Mouse (Mus musculus) kidney, adult 11 months (tissue): ENCODE measurements at regions not wholly inside any gene's neighbourhood (a gene's known extent, or its start where the extent isn't known, plus 50 kb on each side); places are given as distances from the start of the nearest gene placed in this dataset.

ENCODE experiments used
- DNase-seq: peaks from one replicate; pipeline ENCODE4 v3.0.0; 2022

GRCm38 (mm10) chr19:26051478-26052215, 379.4 kb downstream of the Dmrt2 start:
- no peak for DNase-seq

DNA sequence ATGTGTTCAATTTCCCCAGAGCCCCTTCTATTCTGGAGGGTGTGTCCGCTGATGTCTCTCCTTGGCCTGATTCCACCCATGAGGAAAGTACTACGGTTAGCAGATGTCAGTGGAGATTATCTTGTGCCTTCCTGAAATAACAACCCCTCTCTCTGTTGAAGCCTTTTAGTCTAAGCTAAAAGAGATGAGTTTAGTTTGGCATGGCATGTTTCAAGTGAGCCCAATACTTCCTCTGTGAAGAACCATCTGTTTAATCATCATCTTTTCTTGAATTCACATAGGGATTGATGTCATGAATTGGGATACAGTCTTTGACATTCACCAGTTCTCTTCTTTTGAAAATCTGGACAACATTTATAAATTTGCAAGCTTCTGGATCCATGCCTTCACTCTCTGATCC, 387.5 kb downstream of the Dmrt2 start:
- no peak for DNase-seq

DNA sequence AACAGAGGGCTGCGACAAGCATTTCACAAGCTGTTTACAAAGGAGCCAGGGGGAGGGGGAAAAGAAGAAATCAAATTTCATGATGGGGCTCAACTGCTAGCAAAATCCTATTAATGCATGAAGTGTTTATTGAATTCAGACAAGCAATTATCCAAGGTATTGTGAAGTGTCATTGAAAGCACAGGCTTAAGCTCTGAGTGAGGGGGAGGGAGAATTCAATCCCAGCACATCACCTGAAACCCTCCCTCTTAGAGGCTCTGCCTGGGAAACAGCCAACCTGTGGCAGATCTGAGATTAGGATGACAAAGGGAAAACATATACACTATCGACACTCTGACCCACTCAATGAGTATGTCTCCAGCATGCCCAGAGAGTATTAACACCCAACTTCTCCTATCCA, 396.3 kb downstream of the Dmrt2 start:
- DNase-seq: no peak

- no peak for DNase-seq
These were observed 397.7 kb downstream of the Dmrt2 start for GRCm38 (mm10) chr19:26069908-26070307.

- DNase-seq: no peak
These were observed 416.1 kb downstream of the Dmrt2 start for GRCm38 (mm10) chr19:26088318-26088717.

DNA sequence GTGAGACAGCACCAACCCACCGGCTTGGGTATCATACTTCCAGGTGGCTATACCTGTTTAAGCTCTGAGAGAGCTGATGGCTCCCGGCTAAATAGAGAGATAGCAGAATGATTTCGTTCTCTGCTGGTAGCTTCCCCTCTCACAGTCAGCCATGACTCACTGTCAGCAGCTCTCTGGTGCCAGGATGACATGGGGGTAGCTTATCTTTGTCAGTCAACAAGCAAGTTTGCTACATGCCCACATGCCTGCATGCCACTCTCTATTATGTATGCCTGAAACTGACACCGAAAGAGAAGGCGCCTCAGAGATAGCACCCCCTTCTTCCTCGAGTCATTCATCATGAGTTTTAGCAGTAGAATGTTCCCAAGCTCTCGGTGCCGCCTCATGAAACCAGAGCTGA, 419.2 kb downstream of the Dmrt2 start:
- DNase-seq: no peak

DNA sequence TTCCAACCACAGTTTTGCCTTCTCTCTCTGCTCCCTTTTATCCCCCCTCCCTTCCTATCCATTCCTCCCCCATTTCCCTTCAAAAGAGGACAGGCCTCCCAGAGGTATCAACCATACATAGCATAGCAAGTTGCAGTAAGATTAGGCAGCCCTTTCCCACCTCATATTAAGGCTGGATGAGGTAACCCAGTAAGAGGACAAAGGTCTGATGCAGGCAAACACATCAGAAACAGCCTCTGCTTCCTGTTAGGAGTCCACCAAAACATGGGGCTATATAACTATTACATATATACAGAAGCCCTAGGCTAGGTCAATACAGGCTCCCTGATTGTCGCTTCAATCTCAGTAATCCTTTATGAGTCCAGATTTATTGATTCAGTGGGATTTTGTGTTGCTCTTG, 421.6 kb downstream of the Dmrt2 start:
- no peak for DNase-seq

DNA sequence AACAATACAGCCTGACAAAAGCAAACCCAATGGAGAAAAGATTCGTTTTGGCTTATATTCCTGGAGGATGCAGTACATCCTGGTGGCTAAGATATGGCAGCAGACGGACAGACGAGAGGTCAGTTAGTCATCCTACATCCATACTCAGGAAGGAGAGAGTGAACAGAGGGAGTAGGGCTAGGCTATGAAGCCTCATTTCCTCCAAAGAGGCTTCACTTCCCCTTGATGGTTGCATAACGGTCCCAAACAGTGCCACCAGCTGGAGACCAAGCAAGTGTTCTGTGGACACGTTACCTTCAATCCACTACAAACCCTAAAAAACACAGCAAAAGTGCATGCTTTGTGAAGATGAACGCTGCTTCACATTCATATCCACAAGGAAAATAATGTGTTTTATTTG, 442.1 kb downstream of the Dmrt2 start:
- no peak for DNase-seq

- DNase-seq: no peak
These were observed 456.2 kb downstream of the Dmrt2 start for GRCm38 (mm10) chr19:26128423-26128822.

DNA sequence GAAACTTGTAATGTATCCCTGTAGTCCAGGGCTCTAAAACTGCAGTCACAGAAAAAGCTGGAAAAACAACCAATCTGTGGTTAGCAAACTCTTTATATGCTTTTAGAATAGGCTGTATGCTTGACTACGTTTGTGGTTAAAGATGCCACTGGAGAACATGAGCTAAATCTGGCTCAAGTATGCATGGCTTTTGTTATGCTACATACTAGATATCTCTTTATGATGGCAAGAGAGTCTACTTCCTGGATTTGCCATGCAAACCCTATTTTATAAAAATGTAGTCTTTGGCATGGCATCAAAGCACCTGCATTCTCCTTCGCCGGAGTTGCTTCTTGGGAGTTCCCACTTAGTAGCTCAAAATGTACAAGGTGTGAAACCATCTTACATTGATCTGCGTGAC, 462.2 kb downstream of the Dmrt2 start:
- no peak for DNase-seq

- DNase-seq: no peak
These were observed 463.3 kb downstream of the Dmrt2 start for GRCm38 (mm10) chr19:26135398-26136104.

DNA sequence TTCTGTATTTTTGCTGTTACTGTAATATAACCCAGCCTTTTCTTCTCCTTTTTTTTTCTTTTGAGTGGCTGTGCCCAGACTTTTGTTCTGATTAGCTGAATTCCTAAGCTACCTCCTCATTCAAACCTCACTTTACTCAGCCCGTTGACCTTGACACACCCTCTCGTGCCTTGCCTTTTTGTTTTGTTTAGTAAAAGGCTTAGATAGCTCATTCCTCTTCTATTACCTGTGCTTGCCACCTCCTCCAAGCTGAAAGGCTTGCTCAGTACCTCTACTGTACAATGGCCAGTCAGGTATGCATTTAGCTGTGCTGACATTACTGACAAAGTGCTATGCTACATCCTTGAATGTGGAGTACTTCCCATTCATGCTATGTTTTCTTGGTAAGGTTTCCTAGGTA, 464.2 kb upstream of the Smarca2 start:
- no peak for DNase-seq

DNA sequence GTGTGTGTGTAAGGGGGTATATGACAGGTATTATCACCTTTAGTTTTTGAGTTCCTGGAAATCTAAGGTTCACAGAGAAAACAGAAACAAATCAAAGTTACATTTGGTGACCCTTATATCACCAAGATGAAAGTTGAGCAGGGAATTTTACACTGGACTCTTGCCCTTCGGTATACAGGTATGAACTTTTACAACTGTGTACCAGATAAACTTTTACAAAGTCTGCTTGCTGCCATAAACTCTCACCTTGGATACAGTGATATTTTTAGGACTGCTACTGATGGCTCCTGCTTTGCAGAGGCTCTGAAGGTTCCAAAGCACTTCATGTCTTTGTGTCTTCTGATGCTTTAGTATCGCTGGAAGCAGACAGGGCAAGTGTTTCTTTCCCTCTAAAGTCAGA, 461.3 kb upstream of the Smarca2 start:
- DNase-seq: no peak

DNA sequence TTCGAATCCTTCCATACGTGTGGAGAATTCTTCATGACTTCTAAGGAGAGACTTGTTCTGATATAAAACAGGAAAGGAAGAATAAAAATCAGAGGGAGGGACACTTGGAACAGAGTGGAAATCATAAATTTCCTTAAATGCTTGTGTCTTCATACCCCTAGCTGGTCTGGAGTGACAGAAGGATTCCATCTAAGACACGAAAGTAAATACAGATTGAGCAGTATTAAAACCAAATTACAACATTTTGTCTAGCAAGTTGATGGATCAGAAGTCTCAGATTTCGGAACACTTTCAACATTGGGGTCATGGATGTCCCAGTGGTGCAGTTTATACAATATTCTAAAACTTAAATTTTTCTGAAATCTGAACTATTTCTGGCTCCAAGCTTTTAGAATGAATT, 453.6 kb upstream of the Smarca2 start:
- no peak for DNase-seq

DNA sequence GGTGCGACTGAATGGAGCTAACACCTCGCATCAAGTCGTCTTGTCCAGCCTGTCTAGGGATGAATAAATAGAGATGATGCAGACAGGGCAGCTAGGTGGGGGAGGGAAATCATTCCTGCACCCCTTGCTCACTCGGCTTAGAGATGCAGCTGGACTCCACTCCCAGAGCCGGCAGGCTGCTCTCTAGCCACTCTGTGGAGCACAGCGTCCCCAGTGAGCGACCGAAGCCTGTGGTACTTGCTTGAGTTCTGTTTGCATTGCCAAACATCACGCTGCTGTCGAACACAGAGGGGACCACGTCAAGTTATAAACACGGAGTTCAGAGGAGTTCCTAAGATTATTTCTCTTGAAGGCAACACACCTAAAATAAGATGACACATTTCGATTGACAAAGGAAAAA, 439.9 kb upstream of the Smarca2 start:
- DNase-seq: no peak

- no peak for DNase-seq
These were observed 423.1 kb upstream of the Smarca2 start for GRCm38 (mm10) chr19:26181774-26182173.

GRCm38 (mm10) chr19:26185012-26185411, 419.8 kb upstream of the Smarca2 start:
- DNase-seq: no peak

DNA sequence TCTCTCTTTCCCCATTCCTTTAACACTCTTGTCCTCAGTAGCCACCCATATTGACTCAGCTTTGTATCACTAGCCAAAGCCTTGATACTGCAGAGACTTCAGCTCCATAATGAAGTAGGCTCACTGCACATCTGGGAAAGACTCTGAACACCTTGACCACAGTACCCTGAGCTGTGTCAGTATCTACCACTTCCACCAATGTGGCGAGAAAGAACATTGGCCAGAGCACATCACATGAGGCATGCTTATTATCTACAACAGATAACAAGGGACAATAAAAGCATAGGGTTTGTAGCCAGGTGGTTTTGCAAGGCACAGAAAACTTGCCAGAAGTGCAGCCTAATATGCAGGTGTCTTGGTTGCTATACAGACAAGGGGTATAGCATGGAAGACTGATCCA, 414.0 kb upstream of the Smarca2 start:
- no peak for DNase-seq

- no peak for DNase-seq
These were observed 411.2 kb upstream of the Smarca2 start for GRCm38 (mm10) chr19:26193664-26194063.

GRCm38 (mm10) chr19:26208760-26209159, 396.1 kb upstream of the Smarca2 start:
- DNase-seq: no peak

DNA sequence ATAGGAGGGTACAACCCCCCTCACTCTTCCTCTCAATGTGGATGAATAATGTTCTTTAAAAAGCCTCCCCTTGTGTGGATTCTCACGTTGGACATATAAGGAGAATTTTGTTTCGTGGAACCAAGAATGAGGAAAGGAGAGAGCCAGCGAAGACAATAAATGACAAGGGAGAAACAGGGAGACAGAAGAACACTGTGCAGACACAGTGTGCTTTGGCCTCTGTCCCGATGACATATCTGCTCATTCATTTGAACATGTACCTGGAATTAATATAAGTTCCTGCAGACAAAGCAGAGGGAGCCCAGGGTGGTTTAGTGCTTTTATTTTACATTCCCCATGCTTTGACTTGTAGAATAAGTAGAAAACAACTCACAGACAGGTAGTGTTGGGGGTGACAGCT, 370.3 kb upstream of the Smarca2 start:
- no peak for DNase-seq

- no peak for DNase-seq
These were observed 360.8 kb upstream of the Smarca2 start for GRCm38 (mm10) chr19:26244067-26244466.

DNA sequence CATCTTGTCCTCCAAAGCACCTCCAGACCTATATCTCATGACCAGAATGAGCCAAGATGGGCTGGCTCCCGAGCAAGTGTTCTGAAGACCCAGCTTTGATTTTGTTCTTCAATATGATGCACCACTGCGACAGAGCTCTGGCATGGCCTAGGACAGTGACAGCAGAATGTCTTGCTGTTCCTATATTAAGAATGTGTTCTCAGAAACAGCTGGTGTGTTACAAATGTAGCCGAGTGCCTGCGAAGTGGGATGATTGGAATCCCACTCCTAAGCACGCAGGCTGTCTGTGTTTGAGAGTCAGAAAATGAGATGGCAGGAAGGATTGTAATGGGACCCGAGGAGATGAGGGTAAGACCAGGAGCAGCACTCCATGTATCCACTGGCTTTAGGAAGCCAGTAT, 355.1 kb upstream of the Smarca2 start:
- no peak for DNase-seq

GRCm38 (mm10) chr19:26258677-26259076, 346.2 kb upstream of the Smarca2 start:
- DNase-seq: no peak

GRCm38 (mm10) chr19:26261530-26261929, 343.3 kb upstream of the Smarca2 start:
- no peak for DNase-seq
